Mouse (Mus musculus) adrenal gland, postnatal 4 days (tissue): ENCODE data around the gene Gorasp1. TPM values are rescaled to one million over a fixed set of nuclear protein-coding genes. Genes with fewer than 3 reads are reported as not detected.
A peak's percentile ranks its signal among the peaks of the same experiment; 100 is the strongest.

Source experiments
- DNase-seq, 2 experiments: peaks; one replicate each; pipeline ENCODE4 v3.0.0; 2021 to 2022; ENCODE audit warnings: low spot score in 2 of 2, mixed read lengths in 2 of 2
- total RNA-seq, 2 experiments: library from RNA; stranded (reverse); gene quantifications; 2 replicates each; pipeline ENCODE4 v1.2.3; 2021

The Gorasp1 gene
- total RNA-seq, 2 experiments from 2014 or later = 26.9 to 27.1 TPM

GRCm38 (mm10) chr9:119973281-119973680, 35.9 kb upstream of the Gorasp1 start:
- DNase-seq = no peak

DNA sequence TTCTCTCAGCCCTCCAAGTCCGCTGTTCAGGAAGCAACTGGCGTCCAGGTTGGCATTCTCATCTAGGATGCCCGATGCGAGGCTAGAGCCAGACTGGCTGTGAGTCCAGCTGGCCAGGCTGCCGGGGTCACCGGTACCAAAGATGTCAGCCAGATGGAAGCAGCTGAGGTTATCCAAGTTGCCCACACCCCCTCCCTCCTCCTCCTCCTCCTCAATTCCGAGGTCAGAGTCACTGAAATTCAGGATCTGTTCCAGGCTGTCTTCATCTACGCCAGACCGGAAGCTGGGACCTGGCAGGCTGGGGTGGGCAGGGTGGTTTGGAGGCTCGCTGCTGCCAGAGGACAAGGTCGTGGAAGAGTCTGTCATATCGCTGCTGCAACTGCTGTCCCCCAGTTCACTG, 35.2 kb upstream of the Gorasp1 start:
- no peak for DNase-seq

GRCm38 (mm10) chr9:119972166-119972565, 34.8 kb upstream of the Gorasp1 start:
- no peak for DNase-seq

GRCm38 (mm10) chr9:119970763-119971656, 33.6 kb upstream of the Gorasp1 start:
- DNase-seq = no peak

GRCm38 (mm10) chr9:119970221-119970620, 32.9 kb upstream of the Gorasp1 start:
- DNase-seq = peak in 1 of 2 experiments; percentile 53

- DNase-seq = no peak
Observed at GRCm38 (mm10) chr9:119969811-119970210, 32.4 kb upstream of the Gorasp1 start.

GRCm38 (mm10) chr9:119966221-119966910, 29.0 kb upstream of the Gorasp1 start:
- DNase-seq = no peak

DNA sequence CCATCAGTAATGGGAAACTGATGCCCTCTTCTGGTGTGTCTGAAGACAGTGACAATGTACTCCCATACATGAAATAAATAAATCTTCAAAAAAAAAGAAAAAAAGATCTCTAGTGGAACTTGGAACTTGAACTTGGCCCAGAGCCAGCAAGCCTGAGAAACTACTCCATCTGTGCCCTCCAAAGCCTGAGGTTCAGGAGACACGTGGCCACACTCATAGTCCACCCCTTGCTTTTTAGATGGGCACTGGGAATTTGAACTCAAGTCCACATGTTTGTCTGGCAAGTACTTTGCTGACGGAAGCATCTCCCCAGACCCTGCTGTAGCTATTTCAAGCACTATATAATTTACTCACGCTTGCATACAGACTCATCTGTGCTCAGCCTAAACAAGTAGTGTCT, 27.8 kb upstream of the Gorasp1 start:
- no peak for DNase-seq

DNA sequence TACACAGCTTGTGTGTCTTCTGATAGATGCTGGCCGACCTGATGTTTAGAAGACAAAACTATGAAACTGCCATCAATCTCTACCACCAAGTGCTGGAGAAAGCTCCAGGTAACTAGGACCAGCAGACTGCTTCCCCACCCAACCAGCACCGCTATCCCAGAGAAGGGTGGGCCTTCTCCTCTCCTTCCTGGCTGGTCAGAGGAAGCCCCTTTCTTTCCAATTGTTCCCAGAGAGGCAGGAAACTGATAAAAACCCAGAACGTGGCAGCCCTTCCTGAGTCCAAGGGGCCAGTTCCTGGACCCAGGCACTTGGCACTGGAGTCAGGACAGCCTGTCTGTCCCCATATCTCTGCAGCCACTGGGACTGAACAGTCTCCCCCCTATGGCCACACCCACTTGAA, 26.8 kb upstream of the Gorasp1 start:
- DNase-seq = no peak

DNA sequence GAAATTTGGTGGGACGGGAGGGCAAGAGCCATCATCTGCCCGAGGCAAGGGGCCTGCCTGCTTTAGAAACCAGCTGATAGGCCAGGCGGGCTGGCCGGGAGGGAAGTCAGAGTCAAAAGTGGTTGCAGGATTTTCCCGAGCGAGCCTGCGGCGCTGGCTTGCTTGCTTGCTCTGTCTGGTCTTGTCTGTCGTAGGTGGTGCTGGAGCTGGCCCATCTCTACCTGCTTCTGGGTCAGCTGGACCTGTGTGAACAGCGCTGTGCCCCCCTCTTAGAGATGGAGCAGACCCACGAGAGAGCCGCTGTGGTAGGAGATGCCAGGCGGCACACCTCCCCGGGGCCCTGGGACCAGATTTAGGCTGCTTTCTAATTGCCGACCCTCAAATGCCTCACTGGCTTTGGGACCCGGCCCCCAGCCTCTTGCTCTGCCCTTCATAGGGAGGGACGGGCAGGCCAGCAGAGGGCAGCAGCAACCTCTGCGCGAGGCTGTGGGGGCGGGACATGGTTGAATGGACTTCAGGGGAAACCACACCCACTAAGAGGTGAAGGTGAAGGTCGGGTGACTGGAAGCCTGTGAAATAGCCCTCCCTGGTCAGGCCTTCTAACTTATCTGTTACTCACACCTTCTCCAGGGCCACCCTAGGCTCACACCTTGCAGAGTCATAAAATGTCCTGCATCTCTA, 25.8 kb upstream of the Gorasp1 start:
- DNase-seq = peak in 1 of 2 experiments; percentile 58

GRCm38 (mm10) chr9:119962216-119962615, 24.9 kb upstream of the Gorasp1 start:
- no peak for DNase-seq

DNA sequence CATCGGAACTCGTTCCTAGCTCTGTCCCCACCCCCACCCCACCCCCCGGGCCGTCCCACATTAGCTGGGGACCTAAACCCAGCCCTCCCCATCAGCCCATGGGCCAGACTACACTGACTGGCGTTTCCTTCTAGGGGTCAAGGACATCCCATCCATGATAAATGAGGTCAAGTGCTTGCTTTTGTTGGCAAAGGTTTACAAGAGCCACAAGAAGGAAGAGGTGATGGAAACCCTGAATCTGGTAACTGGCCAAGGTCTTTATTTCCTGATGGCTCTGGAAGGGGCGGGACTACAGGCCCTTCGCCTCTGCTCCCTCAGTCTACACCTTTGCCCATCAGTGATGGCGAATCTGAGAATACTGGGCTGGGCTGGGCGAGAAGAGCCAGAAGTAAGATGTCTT, 21.5 kb upstream of the Gorasp1 start:
- no peak for DNase-seq

DNA sequence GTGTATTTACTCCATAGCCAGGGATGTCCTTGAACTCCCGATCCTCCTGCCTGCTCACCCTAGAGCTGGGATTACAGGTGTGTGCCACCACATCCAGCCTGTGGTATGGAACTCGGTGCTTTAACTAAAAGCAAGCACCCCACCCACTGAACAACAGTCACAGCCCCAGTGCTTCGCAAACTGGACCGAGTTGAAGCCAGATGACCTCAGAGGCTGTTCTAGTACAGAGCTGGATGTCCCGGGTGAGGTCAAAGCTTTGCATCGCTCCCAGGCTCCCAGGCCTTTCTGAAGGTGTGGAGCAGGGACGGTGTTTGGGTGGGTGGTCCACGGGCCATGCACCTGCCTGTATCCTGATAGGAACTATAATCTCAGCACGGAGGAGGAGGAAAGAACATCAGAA, 14.0 kb upstream of the Gorasp1 start:
- DNase-seq = no peak

GRCm38 (mm10) chr9:119950434-119950833, 13.1 kb upstream of the Gorasp1 start:
- no peak for DNase-seq

DNA sequence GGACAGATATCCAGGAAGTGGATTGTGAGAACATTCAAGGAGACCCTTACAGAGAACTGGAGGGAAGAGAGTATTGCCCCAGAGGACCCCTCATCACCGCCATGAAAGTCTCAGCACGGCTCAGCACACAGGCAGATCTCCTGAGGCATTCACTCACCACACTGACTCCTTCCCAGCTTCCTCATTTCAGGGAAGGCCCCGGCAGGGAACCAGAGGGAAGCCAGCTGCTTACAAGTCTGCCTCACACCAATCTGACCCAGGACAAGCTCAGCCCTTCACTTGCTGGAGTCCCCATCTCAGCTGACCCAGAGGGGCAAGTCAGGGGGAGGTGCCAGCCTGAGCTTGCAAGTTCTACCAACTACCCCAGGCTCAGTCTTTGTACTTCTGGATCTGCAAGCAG, 11.4 kb upstream of the Gorasp1 start:
- DNase-seq = no peak

- no peak for DNase-seq
Observed at GRCm38 (mm10) chr9:119945173-119945900, 8.0 kb upstream of the Gorasp1 start.

GRCm38 (mm10) chr9:119943326-119943725, 6.0 kb upstream of the Gorasp1 start:
- DNase-seq = no peak

DNA sequence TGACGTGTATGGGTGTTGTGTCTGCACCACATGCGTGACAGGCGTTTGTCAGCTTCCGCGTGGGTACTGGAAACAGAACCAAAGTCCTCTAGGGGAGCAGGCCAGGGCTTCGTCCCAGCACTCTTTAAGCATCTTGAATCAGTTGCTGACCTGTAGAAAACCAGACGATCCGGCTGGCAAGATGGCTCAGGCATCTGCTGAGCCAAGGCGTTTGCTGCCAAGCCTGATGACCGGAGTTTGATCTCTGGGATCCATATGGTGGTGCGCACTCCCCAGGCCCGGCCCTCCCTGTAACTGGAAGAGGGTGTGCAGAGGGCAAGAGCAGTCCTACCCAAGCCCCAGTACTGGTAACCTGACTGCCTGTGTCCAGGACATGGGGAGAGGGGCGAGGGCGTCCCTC, 4.5 kb upstream of the Gorasp1 start:
- no peak for DNase-seq

DNA sequence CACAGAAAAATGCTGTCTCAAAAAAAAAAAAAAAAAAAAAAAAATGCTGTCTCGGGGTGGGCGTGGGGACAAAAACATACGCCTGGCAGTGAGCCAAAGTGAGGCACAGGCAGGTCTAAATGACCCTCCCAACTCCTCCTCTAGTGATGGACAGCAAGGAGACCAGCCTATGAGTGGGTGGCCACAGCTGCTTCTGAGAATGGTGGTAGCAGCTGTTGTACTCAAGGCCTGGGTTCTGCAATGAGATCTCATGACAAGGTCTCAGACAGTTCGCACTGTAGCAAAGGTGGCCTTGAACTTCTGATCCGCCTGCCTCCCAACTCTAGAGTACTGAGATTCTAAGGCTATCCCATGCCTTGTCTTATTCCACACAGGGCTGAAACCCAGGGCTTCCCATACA, 4.0 kb upstream of the Gorasp1 start:
- DNase-seq = no peak

DNA sequence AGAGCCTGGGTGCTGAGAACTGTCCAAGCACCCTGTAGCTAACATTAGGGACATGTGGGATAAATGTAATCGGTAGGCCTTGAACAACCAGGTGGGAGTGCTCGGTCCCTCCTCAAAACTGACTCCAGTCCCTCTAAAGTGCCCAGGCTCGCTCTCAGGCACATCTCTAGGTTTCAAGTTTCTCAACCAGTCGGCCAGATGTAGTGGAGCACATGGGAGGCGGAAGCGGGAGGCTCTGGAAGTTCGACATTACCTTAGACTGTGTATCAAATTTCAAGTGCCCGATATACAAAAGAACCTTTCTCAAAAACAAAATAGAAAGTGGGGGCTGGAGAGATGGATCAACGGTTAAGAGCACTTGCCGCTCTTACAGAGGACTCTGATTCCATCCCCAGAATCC, 2.3 kb upstream of the Gorasp1 start:
- DNase-seq = no peak

- DNase-seq = no peak
Observed at GRCm38 (mm10) chr9:119938496-119938895, 1.1 kb upstream of the Gorasp1 start.
